Mouse (Mus musculus) lung, embryonic 16.5 days (tissue): Measurements from ENCODE around the gene Cul4a. TPM values are rescaled to one million over a fixed set of nuclear protein-coding genes. Genes with fewer than 3 reads are reported as not detected.

Experiments
- ATAC-seq: fragments of 200-750 bp; cut with Nextera tagmentation; 2 replicates; pipeline ENCODE4 v1.8.0; 2017; ENCODE audit warnings: low read depth, mild to moderate bottlenecking, moderate library complexity
- H3K27ac ChIP-seq: fragments of 300-500 bp; sonication (generic); 2 replicates; pipeline ENCODE4 v1.5.1; 2014; ENCODE audit warnings: mild to moderate bottlenecking, control low read depth, low read length
- H3K27me3 ChIP-seq: fragments of 300-500 bp; sonication (generic); 2 replicates; pipeline ENCODE4 v1.6.1; 2014; ENCODE audit warnings: low read depth, low read length, mixed read lengths; ENCODE audit not compliant: control insufficient read depth, insufficient read depth
- H3K36me3 ChIP-seq: fragments of 300-500 bp; sonication (generic); 2 replicates; pipeline ENCODE4 v1.6.1; 2014; ENCODE audit warnings: low read length; ENCODE audit not compliant: control insufficient read depth, insufficient read depth
- H3K4me1 ChIP-seq: fragments of 300-500 bp; sonication (generic); replicated peaks from 2 replicates; pipeline ENCODE4 v1.6.1; 2014; ENCODE audit warnings: low read length, mixed read lengths; ENCODE audit not compliant: control insufficient read depth, insufficient read depth
- H3K4me2 ChIP-seq: fragments of 300-500 bp; sonication (generic); 2 replicates; pipeline ENCODE4 v1.6.1; 2014; ENCODE audit warnings: low read depth, low read length, control low read depth
- H3K4me3 ChIP-seq: fragments of 300-500 bp; sonication (generic); 2 replicates; pipeline ENCODE4 v1.5.1; 2014; ENCODE audit warnings: mild to moderate bottlenecking, low read length, control low read depth
- H3K9ac ChIP-seq: fragments of 300-500 bp; sonication (generic); 2 replicates; pipeline ENCODE4 v1.6.1; 2014; ENCODE audit warnings: low read length, control low read depth
- H3K9me3 ChIP-seq: fragments of 300-500 bp; sonication (generic); 2 replicates; pipeline ENCODE4 v1.6.1; 2016; ENCODE audit warnings: low read length; ENCODE audit not compliant: control insufficient read depth
- WGBS: fragments of 180-500 bp; shearing (Covaris S2); extraction: QIAGEN DNeasy Blood & Tissue Kit; methylation state at CpG from one replicate; pipeline ENCODE4 v1.1.7; 2014; 5-methylcytosine and 5-hydroxymethylcytosine counted together
- polyA plus RNA-seq: library from polyadenylated mRNA; unstranded; fragments of >200 nt; fragmentation: Nextera tagmentation; extraction: Ambion mirVana; gene quantifications from 2 replicates; pipeline ENCODE4 v1.2.1, GENCODE M21; 2015

The Cul4a gene
- polyA plus RNA-seq, 1 experiment from 2014 or later = 101 TPM

- Histone ChIP-seq H3K9me3 (no peaks in the 10 kb centered on the region), H3K4me2 (no peak overlapping the region), H3K27me3 (no peaks in the 10 kb centered on the region), H3K36me3 (peaks cover 31% of the 10 kb centered on the region), H3K9ac (no peak overlapping the region), H3K4me1 (no peaks in the 10 kb centered on the region), H3K27ac (no peak overlapping the region), H3K4me3 (no peak overlapping the region)
- no peak for ATAC-seq
- 90% methylated on average over 4 of the region's 4 CpGs for WGBS
Measured at GRCm38 (mm10) chr8:13174305-13174704, 68.9 kb downstream of the Cul4a start.

DNA sequence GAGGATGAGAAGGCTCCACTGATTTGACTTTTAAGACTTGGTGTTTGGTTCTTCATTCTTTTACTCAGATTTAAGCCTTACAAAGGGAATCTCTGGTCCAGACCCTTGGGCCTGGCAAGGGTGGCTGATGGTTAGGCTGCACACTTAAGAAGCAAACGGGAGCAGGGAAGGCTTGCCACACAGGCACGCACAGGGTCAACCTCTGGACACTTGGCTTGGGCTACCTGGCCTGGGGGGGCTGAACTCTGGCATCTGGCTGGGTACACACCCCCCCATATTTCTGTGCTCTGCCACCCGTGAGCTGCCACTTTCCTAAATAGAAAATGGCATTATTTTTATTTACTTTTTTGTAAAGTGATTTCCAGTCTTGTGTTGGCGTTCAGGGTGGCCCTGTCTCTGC, 69.4 kb downstream of the Cul4a start:
- Histone ChIP-seq H3K4me2 (no peak overlapping the region), H3K36me3 (peaks cover 31% of the 10 kb centered on the region)

DNA sequence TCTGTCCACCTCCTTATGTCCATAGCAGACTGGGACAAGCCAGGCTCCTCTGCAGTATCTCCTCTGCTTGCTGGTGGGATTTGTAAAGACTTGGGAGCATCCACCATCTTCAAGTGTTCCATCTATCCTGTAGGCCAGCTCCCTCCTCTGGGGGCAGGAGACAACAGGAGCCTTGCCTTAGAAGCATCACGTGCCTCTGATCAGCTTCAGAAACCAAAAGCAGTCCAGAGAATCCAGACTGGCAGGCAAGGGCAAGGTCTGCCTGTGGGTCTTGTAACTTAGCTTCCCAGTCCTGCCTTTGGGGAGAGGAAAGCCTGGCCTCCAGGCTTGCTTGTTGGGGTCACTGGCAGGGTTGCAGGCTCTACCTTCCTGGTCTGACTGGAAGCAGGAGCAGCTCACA, 70.2 kb downstream of the Cul4a start:
- Histone ChIP-seq H3K27ac (no peak overlapping the region), H3K4me3 (no peak overlapping the region), H3K36me3 (peaks cover 31% of the 10 kb centered on the region), H3K9me3 (no peaks in the 10 kb centered on the region), H3K27me3 (no peaks in the 10 kb centered on the region), H3K4me1 (no peaks in the 10 kb centered on the region), H3K9ac (no peak overlapping the region), H3K4me2 (no peak overlapping the region)
- ATAC-seq = no peak
- 89% methylated on average over 1 of the region's 1 CpGs for WGBS

More for the DNA sequence above, 69.4 kb downstream of the Cul4a start:
- no peaks in the 10 kb centered on the region for H3K27me3 ChIP-seq
- H3K9me3 ChIP-seq = no peaks in the 10 kb centered on the region
- WGBS = 83% methylated on average over 4 of the region's 4 CpGs
- no peak for ATAC-seq
- H3K4me3 ChIP-seq = no peak overlapping the region
- no peak overlapping the region for H3K9ac ChIP-seq
- no peaks in the 10 kb centered on the region for H3K4me1 ChIP-seq
- no peak overlapping the region for H3K27ac ChIP-seq

DNA sequence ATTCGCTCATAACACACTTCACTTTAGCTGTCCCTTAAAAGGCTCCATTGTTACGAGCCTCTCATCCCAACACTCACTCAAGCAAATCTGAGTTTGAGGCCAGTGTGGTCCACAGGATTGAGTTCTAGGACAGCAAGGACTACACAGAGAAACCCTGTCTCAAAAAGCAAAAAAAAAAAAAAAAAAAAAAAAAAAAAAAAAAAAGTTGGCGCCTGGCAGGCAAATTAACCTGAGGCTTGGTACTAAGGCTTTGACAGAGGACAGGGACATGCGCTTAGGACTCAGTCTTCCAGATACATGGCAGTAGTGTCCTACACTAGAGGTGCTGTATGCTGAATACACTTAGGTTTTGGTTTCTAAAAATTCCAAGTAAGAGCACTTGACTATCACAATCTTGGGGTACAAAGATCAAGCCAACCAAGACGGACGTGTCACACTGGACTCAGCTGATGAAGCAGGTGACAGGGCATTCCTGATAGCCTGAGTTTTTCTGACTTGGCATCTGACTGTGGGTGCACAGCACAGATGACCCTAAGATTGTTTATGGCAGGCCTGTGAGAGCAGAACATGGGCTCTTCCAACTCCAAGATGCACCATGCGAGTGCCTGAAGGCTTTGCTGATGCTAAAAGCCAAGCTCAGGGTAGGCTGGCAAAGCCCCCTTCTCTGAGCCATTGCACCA, 71.9 kb downstream of the Cul4a start:
- Histone ChIP-seq H3K27me3 (no peaks in the 10 kb centered on the region), H3K27ac (no peak overlapping the region), H3K9me3 (no peaks in the 10 kb centered on the region), H3K4me2 (no peak overlapping the region), H3K4me3 (no peak overlapping the region), H3K36me3 (peaks cover 27% of the 10 kb centered on the region), H3K4me1 (no peaks in the 10 kb centered on the region), H3K9ac (no peak overlapping the region)
- WGBS = 92% methylated on average over 7 of the region's 7 CpGs
- no peak for ATAC-seq

GRCm38 (mm10) chr8:13178137-13178536, 72.7 kb downstream of the Cul4a start:
- Histone ChIP-seq H3K36me3 (peaks cover 27% of the 10 kb centered on the region), H3K27me3 (no peaks in the 10 kb centered on the region), H3K9me3 (no peaks in the 10 kb centered on the region), H3K4me1 (no peaks in the 10 kb centered on the region), H3K4me2 (no peak overlapping the region), H3K27ac (no peak overlapping the region), H3K4me3 (no peak overlapping the region), H3K9ac (no peak overlapping the region)
- 89% methylated on average over 5 of the region's 5 CpGs for WGBS
- ATAC-seq = no peak

DNA sequence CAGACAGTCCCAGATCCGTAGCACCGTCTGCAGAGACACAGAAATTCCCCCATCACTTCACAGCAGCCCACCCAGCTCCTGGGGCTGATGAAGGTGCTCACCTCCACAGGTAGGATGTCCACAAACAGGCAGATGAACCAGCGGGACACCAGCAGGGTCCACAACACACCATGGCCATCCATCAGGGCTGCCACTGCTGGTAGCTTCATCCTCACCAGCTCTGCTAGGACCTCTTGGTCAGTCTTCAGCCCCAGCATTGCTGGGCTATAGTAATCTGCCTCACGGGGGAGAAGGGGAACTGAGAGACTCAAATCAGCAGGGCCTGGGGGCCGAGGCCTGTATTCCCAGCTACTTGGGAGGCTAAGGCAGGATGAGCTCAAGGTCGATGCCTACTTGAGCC, 74.1 kb downstream of the Cul4a start:
- Histone ChIP-seq H3K9ac (no peak overlapping the region), H3K4me2 (no peak overlapping the region), H3K27ac (no peak overlapping the region), H3K4me1 (no peaks in the 10 kb centered on the region), H3K27me3 (no peaks in the 10 kb centered on the region), H3K9me3 (no peaks in the 10 kb centered on the region), H3K4me3 (no peak overlapping the region), H3K36me3 (peaks cover 17% of the 10 kb centered on the region; the same call in 1 of the 2 replicates)
- WGBS = 69% methylated on average over 6 of the region's 6 CpGs
- ATAC-seq = no peak

DNA sequence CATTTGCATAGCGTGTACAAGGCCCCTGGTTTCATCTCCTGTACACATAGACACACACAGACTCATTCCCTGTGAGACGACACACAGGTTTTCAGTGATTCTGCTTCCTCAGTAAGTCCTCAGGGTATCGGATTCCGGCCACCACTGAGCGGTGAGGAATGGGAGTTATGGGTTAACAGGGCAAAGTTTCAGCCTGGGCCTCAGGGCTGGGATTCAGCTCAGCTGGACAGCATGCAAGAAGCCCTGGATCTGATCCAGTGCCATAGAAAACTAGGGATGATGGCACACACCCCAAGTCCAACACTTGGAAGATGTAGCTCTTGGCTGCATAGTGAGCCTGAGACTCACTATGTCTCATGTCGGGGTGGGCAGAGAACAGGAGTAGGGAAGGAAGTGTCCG, 74.5 kb downstream of the Cul4a start:
- Histone ChIP-seq H3K27ac (no peak overlapping the region), H3K4me2 (no peak overlapping the region), H3K9me3 (no peaks in the 10 kb centered on the region), H3K9ac (no peak overlapping the region), H3K27me3 (no peaks in the 10 kb centered on the region), H3K4me1 (no peaks in the 10 kb centered on the region), H3K4me3 (no peak overlapping the region), H3K36me3 (peaks cover 15% of the 10 kb centered on the region; the same call in 1 of the 2 replicates)
- 60% methylated on average over 7 of the region's 7 CpGs for WGBS
- ATAC-seq = no peak

DNA sequence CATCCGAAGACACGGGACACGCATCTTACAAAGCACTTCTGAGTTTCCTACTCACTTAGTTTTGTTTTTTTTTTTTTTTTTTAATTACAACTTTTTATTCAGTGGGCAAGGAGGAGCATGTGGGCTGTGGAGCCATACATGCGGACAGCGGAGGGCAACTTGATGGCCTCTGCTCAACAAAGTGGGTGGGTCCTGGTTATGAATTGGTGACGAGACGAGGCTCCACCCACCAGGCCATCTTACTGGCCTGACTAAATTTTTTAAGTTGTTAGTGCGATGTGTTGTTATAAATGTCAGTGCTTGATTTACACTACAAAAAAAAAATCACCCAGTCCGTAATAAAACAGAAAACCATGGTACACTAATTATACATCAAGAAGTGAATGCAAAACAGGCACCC, 75.0 kb downstream of the Cul4a start:
- H3K4me3 ChIP-seq = no peak overlapping the region
- no peak for ATAC-seq
- H3K9me3 ChIP-seq = no peaks in the 10 kb centered on the region
- peaks cover 10% of the 10 kb centered on the region; the same call in 1 of the 2 replicates for H3K36me3 ChIP-seq
- no peak overlapping the region for H3K9ac ChIP-seq
- 72% methylated on average over 9 of the region's 9 CpGs for WGBS
- H3K27ac ChIP-seq = no peak overlapping the region
- no peaks in the 10 kb centered on the region for H3K4me1 ChIP-seq
- H3K4me2 ChIP-seq = no peak overlapping the region
- no peaks in the 10 kb centered on the region for H3K27me3 ChIP-seq

- 63% methylated on average over 18 of the region's 18 CpGs for WGBS
- no peak for ATAC-seq
Measured at GRCm38 (mm10) chr8:13180911-13181690, 75.7 kb downstream of the Cul4a start.

More at GRCm38 (mm10) chr8:13180911-13181690, 75.7 kb downstream of the Cul4a start:
- no peak overlapping the region for H3K4me3 ChIP-seq
- no peaks in the 10 kb centered on the region for H3K4me1 ChIP-seq
- H3K27ac ChIP-seq = no peak overlapping the region
- no peaks in the 10 kb centered on the region for H3K9me3 ChIP-seq
- H3K27me3 ChIP-seq = no peaks in the 10 kb centered on the region
- H3K36me3 ChIP-seq = peaks cover 6% of the 10 kb centered on the region; the same call in 1 of the 2 replicates
- no peak overlapping the region for H3K9ac ChIP-seq
- H3K4me2 ChIP-seq = no peak overlapping the region
